Mouse (Mus musculus): ENCODE data around the gene Nhp2.

Nhp2 gene

GRCm38 (mm10) chr11:51619409-51620060, at the start of gene Nhp2:
Gene Nhp2 (plus strand): TSS chr11:51619735.
- no peaks in the 10 kb centered on the region for H3K9me3 ChIP-seq (ENCODE audit: low read length)
- no peaks in the 10 kb centered on the region for H3K27me3 ChIP-seq (ENCODE audit: insufficient read depth, low read length)
- TF ChIP-seq CTCF (conservative IDR thresholded peaks at IDR 0.05; ENCODE audit: low read length) = no peak
- TF ChIP-seq POU5F1 (IDR thresholded peaks at IDR 0.05; ENCODE audit: borderline replicate concordance, low read length) = no peak
- no peak for TF ChIP-seq NANOG (IDR thresholded peaks at IDR 0.05; ENCODE audit: borderline replicate concordance, low read length)
- H3K4me3 ChIP-seq (replicated peaks; ENCODE audit: low read length) = peak within 1 kb of the TSS; percentile 99
- H3K4me1 ChIP-seq (replicated peaks; ENCODE audit: low read depth, low read length) = peaks cover 78% of the 10 kb centered on the region
- H3K36me3 ChIP-seq (ENCODE audit: insufficient read depth, low read length) = peaks cover 44% of the 10 kb centered on the region

GRCm38 (mm10) chr11:51576454-51576853, 43.1 kb upstream of the Nhp2 start:
- H3K4me1 ChIP-seq (replicated peaks; ENCODE audit: low read depth, low read length) = peaks cover 12% of the 10 kb centered on the region
- H3K4me3 ChIP-seq (replicated peaks; ENCODE audit: low read length) = no peak overlapping the region
- TF ChIP-seq NANOG (IDR thresholded peaks at IDR 0.05; ENCODE audit: borderline replicate concordance, low read length) = no peak
- no peak for TF ChIP-seq CTCF (conservative IDR thresholded peaks at IDR 0.05; ENCODE audit: low read length)

GRCm38 (mm10) chr11:51577587-51577986, 41.9 kb upstream of the Nhp2 start:
- Histone ChIP-seq H3K4me1 (replicated peaks; ENCODE audit: low read depth, low read length) (peaks cover 3% of the 10 kb centered on the region; the same call in 1 of the 2 replicates), H3K27me3 (ENCODE audit: insufficient read depth, low read length) (peaks cover 24% of the 10 kb centered on the region), H3K36me3 (ENCODE audit: insufficient read depth, low read length) (no peaks in the 10 kb centered on the region), H3K9me3 (ENCODE audit: low read length) (no peaks in the 10 kb centered on the region), H3K4me3 (replicated peaks; ENCODE audit: low read length) (no peak overlapping the region)
- TF ChIP-seq CTCF (conservative IDR thresholded peaks at IDR 0.05; ENCODE audit: low read length) (no peak), NANOG (IDR thresholded peaks at IDR 0.05; ENCODE audit: borderline replicate concordance, low read length) (no peak), POU5F1 (IDR thresholded peaks at IDR 0.05; ENCODE audit: borderline replicate concordance, low read length) (no peak)

More at GRCm38 (mm10) chr11:51576454-51576853, 43.1 kb upstream of the Nhp2 start:
- Histone ChIP-seq H3K27me3 (ENCODE audit: insufficient read depth, low read length) (peaks cover 24% of the 10 kb centered on the region), H3K36me3 (ENCODE audit: insufficient read depth, low read length) (no peaks in the 10 kb centered on the region), H3K9me3 (ENCODE audit: low read length) (no peaks in the 10 kb centered on the region)

GRCm38 (mm10) chr11:51579024-51579423, 40.5 kb upstream of the Nhp2 start:
- Histone ChIP-seq H3K9me3 (ENCODE audit: low read length) (no peaks in the 10 kb centered on the region), H3K27me3 (ENCODE audit: insufficient read depth, low read length) (peaks cover 22% of the 10 kb centered on the region), H3K36me3 (ENCODE audit: insufficient read depth, low read length) (no peaks in the 10 kb centered on the region), H3K4me1 (replicated peaks; ENCODE audit: low read depth, low read length) (peaks cover 10% of the 10 kb centered on the region), H3K4me3 (replicated peaks; ENCODE audit: low read length) (no peak overlapping the region)
- TF ChIP-seq NANOG (IDR thresholded peaks at IDR 0.05; ENCODE audit: borderline replicate concordance, low read length) (no peak), POU5F1 (IDR thresholded peaks at IDR 0.05; ENCODE audit: borderline replicate concordance, low read length) (no peak), CTCF (conservative IDR thresholded peaks at IDR 0.05; ENCODE audit: low read length) (no peak)

GRCm38 (mm10) chr11:51582713-51583112, 36.8 kb upstream of the Nhp2 start:
- no peak for TF ChIP-seq NANOG (IDR thresholded peaks at IDR 0.05; ENCODE audit: borderline replicate concordance, low read length)
- no peak for TF ChIP-seq POU5F1 (IDR thresholded peaks at IDR 0.05; ENCODE audit: borderline replicate concordance, low read length)
- TF ChIP-seq CTCF (conservative IDR thresholded peaks at IDR 0.05; ENCODE audit: low read length) = peak; percentile 26; the same call in 1 of the 2 replicates
- no peak overlapping the region for H3K4me3 ChIP-seq (replicated peaks; ENCODE audit: low read length)

GRCm38 (mm10) chr11:51584057-51584430, 35.5 kb upstream of the Nhp2 start:
- H3K4me1 ChIP-seq (replicated peaks; ENCODE audit: low read depth, low read length) = peaks cover 47% of the 10 kb centered on the region
- TF ChIP-seq POU5F1 (IDR thresholded peaks at IDR 0.05; ENCODE audit: borderline replicate concordance, low read length) = no peak
- TF ChIP-seq CTCF (conservative IDR thresholded peaks at IDR 0.05; ENCODE audit: low read length) = no peak
- TF ChIP-seq NANOG (IDR thresholded peaks at IDR 0.05; ENCODE audit: borderline replicate concordance, low read length) = no peak
- peaks cover 3% of the 10 kb centered on the region; the same call in 1 of the 2 replicates for H3K27me3 ChIP-seq (ENCODE audit: insufficient read depth, low read length)
- H3K36me3 ChIP-seq (ENCODE audit: insufficient read depth, low read length) = peaks cover 35% of the 10 kb centered on the region
- H3K4me3 ChIP-seq (replicated peaks; ENCODE audit: low read length) = peak overlapping the region; percentile 98
- H3K9me3 ChIP-seq (ENCODE audit: low read length) = no peaks in the 10 kb centered on the region

More at GRCm38 (mm10) chr11:51582713-51583112, 36.8 kb upstream of the Nhp2 start:
- Histone ChIP-seq H3K27me3 (ENCODE audit: insufficient read depth, low read length) (peaks cover 3% of the 10 kb centered on the region; the same call in 1 of the 2 replicates), H3K4me1 (replicated peaks; ENCODE audit: low read depth, low read length) (peaks cover 42% of the 10 kb centered on the region), H3K9me3 (ENCODE audit: low read length) (no peaks in the 10 kb centered on the region), H3K36me3 (ENCODE audit: insufficient read depth, low read length) (peaks cover 21% of the 10 kb centered on the region)

GRCm38 (mm10) chr11:51584431-51585248, 34.9 kb upstream of the Nhp2 start, which contains the start of gene Phykpl:
Gene Phykpl (plus strand): TSS chr11:51584757.
- TF ChIP-seq CTCF (conservative IDR thresholded peaks at IDR 0.05; ENCODE audit: low read length) (no peak), POU5F1 (IDR thresholded peaks at IDR 0.05; ENCODE audit: borderline replicate concordance, low read length) (no peak), NANOG (IDR thresholded peaks at IDR 0.05; ENCODE audit: borderline replicate concordance, low read length) (no peak)
- Histone ChIP-seq H3K36me3 (ENCODE audit: insufficient read depth, low read length) (peaks cover 41% of the 10 kb centered on the region), H3K4me3 (replicated peaks; ENCODE audit: low read length) (peak within 1 kb of the TSS; percentile 98), H3K27me3 (ENCODE audit: insufficient read depth, low read length) (peaks cover 3% of the 10 kb centered on the region; the same call in 1 of the 2 replicates), H3K9me3 (ENCODE audit: low read length) (no peaks in the 10 kb centered on the region), H3K4me1 (replicated peaks; ENCODE audit: low read depth, low read length) (peaks cover 47% of the 10 kb centered on the region)

- peaks cover 49% of the 10 kb centered on the region for H3K4me1 ChIP-seq (replicated peaks; ENCODE audit: low read depth, low read length)
- peaks cover 51% of the 10 kb centered on the region for H3K36me3 ChIP-seq (ENCODE audit: insufficient read depth, low read length)
- TF ChIP-seq CTCF (conservative IDR thresholded peaks at IDR 0.05; ENCODE audit: low read length) (no peak), POU5F1 (IDR thresholded peaks at IDR 0.05; ENCODE audit: borderline replicate concordance, low read length) (no peak), NANOG (IDR thresholded peaks at IDR 0.05; ENCODE audit: borderline replicate concordance, low read length) (no peak)
- peaks cover 2% of the 10 kb centered on the region; the same call in 1 of the 2 replicates for H3K27me3 ChIP-seq (ENCODE audit: insufficient read depth, low read length)
- no peaks in the 10 kb centered on the region for H3K9me3 ChIP-seq (ENCODE audit: low read length)
- peak overlapping the region; percentile 98 for H3K4me3 ChIP-seq (replicated peaks; ENCODE audit: low read length)
Observed at GRCm38 (mm10) chr11:51585608-51586252, 33.8 kb upstream of the Nhp2 start.

Data from E14TG2a.4 (cell line).